Mouse (Mus musculus) activated CD4-positive, CD25-positive, alpha-beta regulatory T cell, adult 4 months (primary cell): Measurements from ENCODE around the gene Iffo1. TPM values are rescaled to one million over a fixed set of nuclear protein-coding genes. Genes with fewer than 3 reads are reported as not detected.

Source experiments
- ATAC-seq: one replicate; pipeline ENCODE4 v1.8.0; 2017
- polyA plus RNA-seq, 2 experiments: library from polyadenylated mRNA; unstranded; fragments of 100-300 nt; shearing (Covaris generic); gene quantifications; one replicate each; pipeline ENCODE4 v1.2.1; 2017

Gene Iffo1
- polyA plus RNA-seq, 2 experiments from 2014 or later = 6.9 to 13.3 TPM

DNA sequence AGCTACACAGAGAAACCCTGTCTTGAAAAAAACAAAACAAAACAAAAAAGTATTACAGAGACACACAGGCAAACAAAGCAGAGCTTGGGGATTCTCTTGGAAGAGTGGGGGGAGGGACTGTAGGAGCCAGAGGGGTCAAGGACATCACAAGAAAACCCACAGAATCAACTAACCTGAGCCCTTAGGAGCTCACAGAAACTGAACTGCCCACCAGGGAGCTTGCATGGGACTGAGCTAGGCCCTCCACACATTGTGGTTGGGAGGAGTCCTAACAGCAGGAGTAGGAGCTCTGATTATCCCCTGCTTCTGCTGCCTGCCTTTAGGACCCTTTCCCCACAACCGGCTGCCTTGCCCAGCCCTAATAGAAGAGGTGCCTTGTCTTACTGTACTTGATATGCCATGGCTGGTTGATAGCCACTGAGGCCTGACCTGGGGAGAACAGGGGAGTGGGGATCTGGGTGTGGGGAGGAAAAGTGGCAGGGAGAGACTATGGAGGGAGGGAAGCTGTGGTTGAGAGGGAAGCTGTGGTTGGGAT is 50.6 kb downstream of the Iffo1 start:
- ATAC-seq = no peak

- no peak for ATAC-seq
These were observed 51.3 kb downstream of the Iffo1 start for GRCm38 (mm10) chr6:125196301-125196700.

DNA sequence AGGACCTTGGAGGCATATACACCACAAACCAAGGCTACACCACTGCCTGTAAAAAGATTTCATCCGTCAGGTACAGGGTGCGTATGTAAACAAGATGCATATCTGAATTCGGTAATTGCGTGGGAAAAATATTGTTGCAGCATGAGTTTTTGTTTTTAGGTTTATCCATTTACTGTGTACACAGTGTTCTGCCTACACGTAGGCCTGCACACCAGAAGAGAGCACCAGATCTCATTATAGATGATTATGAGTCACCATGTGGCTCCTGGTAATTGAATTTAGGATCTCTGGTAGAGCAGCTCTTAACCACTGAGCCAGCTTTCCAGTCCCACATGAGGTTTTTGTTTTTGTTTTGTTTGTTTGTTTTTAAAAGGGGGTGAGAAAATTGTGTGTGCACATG is 52.1 kb downstream of the Iffo1 start:
- ATAC-seq = no peak

- ATAC-seq = no peak
These were observed 65.4 kb downstream of the Iffo1 start for GRCm38 (mm10) chr6:125210436-125210835.

Other genes starting within 250 kb of the Iffo1 start
- 10 to 100 TPM; 23.5 to 30.2 TPM for gene Lag3, start 233.5 kb upstream of the Iffo1 start, polyA plus RNA-seq
- 10 to 100 TPM; 12.0 to 12.8 TPM for gene Ptms, start 225.1 kb upstream of the Iffo1 start, polyA plus RNA-seq
- gene Mlf2, start 213.9 kb upstream of the Iffo1 start, polyA plus RNA-seq = 10 to 100 TPM; 46.7 to 70.4 TPM
- gene Cops7a, start 179.7 kb upstream of the Iffo1 start, polyA plus RNA-seq = 10 to 100 TPM; 45.9 to 51.2 TPM
- gene Pianp, start 148.5 kb upstream of the Iffo1 start, polyA plus RNA-seq = not detected
- gene Zfp384, start 136.1 kb upstream of the Iffo1 start, polyA plus RNA-seq = 1 to 10 TPM; 4.3 to 5.2 TPM
- gene Ing4, start 105.5 kb upstream of the Iffo1 start, polyA plus RNA-seq = 10 to 100 TPM; 41.5 to 48.1 TPM
- gene Acrbp, start 95.6 kb upstream of the Iffo1 start, polyA plus RNA-seq = 1 to 10 TPM; 8.1 to 9.7 TPM
- gene Lpar5, start 77.3 kb upstream of the Iffo1 start, polyA plus RNA-seq = 1 to 10 TPM; 8.6 to 9.5 TPM
- 10 to 100 TPM; 49.4 to 66.6 TPM for gene Chd4, start 49.3 kb upstream of the Iffo1 start, polyA plus RNA-seq
- gene Nop2, start 13.3 kb upstream of the Iffo1 start, polyA plus RNA-seq = 10 to 100 TPM; 40.6 to 50.3 TPM
- 100 to 1,000 TPM; 300 to 540 TPM for gene Gapdh, start 21.2 kb downstream of the Iffo1 start, polyA plus RNA-seq
- 10 to 100 TPM; 33.1 to 61.3 TPM for gene Ncapd2, start 46.5 kb downstream of the Iffo1 start, polyA plus RNA-seq
- 10 to 100 TPM; 85.7 to 89.0 TPM for gene Mrpl51, start 46.6 kb downstream of the Iffo1 start, polyA plus RNA-seq
- gene Vamp1, start 70.3 kb downstream of the Iffo1 start, polyA plus RNA-seq = 10 to 100 TPM; 14.0 to 14.4 TPM
- 10 to 100 TPM; 65.5 to 84.7 TPM for gene Tapbpl, start 86.6 kb downstream of the Iffo1 start, polyA plus RNA-seq
- gene Cd27, start 91.8 kb downstream of the Iffo1 start, polyA plus RNA-seq = 100 to 1,000 TPM; 427 to 432 TPM
- gene Tuba3a, start 140.8 kb downstream of the Iffo1 start, polyA plus RNA-seq = 1 to 10 TPM; 1.3 to 1.8 TPM
- not detected for gene Ltbr, start 168.6 kb downstream of the Iffo1 start, polyA plus RNA-seq
- gene Scnn1a, start 175.4 kb downstream of the Iffo1 start, polyA plus RNA-seq = not detected
- gene Tnfrsf1a, start 204.1 kb downstream of the Iffo1 start, polyA plus RNA-seq = 10 to 100 TPM; 20.2 to 25.5 TPM
- not detected for gene Plekhg6, start 235.6 kb downstream of the Iffo1 start, polyA plus RNA-seq